In the genomic region with DNA sequence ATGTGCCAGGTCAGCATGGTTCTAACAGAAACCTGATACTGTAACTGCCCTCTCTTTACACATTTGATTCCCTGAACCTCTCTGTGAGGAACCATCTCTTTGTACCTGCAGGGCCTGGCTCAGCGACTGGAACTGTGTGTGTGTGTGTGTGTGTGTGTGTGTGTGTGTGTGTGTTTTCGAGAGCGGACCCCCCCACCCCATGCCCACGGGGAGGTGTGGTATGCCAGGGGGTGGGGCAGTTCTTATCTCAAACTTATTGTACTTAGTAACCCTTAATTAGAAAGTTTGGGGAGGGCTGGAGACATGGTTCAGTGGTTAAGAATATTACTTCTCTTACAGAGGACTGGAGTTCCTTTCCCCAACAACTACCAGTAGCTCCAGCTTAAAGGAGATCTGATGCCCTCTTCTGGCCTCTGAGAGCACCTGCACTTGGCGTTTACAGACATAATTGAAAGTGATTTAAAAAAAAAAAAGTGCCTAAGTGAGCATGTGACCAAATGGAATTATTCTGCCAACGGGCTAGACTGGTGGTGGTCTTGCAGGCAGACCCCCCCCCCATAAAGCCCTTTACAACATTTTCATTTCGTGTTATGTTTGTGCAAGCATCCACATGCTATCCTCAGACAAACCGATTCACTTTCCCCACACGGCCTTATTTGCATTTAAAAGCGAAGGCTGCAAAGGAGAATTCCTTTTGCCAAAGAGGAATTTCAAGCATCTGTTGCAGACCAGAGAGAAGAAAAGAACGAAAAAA, we compare ENCODE assay signal across 8 mouse cellular contexts.
DNase-seq lines count a peak whose midpoint lies in the region; ATAC-seq lines count a peak whose summit lies in the region.

No protein-coding gene starts in this region.

- peak overlapping the region; percentile 65 for H3K4me2 ChIP-seq in heart, embryonic 13.5 days
- H3K4me2 ChIP-seq in kidney, embryonic 15.5 days: peak overlapping the region; percentile 57
- peak overlapping the region; percentile 47 for H3K4me2 ChIP-seq in limb, embryonic 15.5 days
- peak overlapping the region; percentile 50 for H3K4me2 ChIP-seq in midbrain, embryonic 16.5 days (ENCODE audit: low read length)

- no peak for ATAC-seq in heart, embryonic 13.5 days (ENCODE audit: extremely low read depth, insufficient number of reproducible peaks, low FRiP score, low TSS enrichment)
- ATAC-seq in kidney, embryonic 15.5 days (replicated peaks; ENCODE audit: low FRiP score): peak; percentile 80
- 0 out of 2 replicates have a peak, but pooled peaks have one; percentile 21 for ATAC-seq in limb, embryonic 15.5 days (ENCODE audit: insufficient number of reproducible peaks, low FRiP score, low TSS enrichment, low read depth)
- ATAC-seq in midbrain, embryonic 16.5 days: peak; percentile 70

- DNase-seq in B cell, adult 2 months: peak; percentile 45 to 53
- DNase-seq in T-cell, adult 2 months (ENCODE audit: low spot score): peak; percentile 15
- peak; percentile 54 for DNase-seq in embryo, embryonic 11.5 days (ENCODE audit: low read depth, low spot score)
- peak; percentile 43 for DNase-seq in testis, postnatal 10 days (ENCODE audit: low spot score)

- H3K4me1 ChIP-seq in heart, embryonic 13.5 days: peaks cover 12% of the 10 kb centered on the region
- H3K4me1 ChIP-seq in kidney, embryonic 15.5 days: no peaks in the 10 kb centered on the region
- 0 out of 2 replicates have a peak, but pooled peaks cover 2% of the 10 kb centered on the region for H3K4me1 ChIP-seq in limb, embryonic 15.5 days
- peaks cover 8% of the 10 kb centered on the region; the same call in 1 of the 2 replicates for H3K4me1 ChIP-seq in midbrain, embryonic 16.5 days (ENCODE audit: control insufficient read depth, insufficient read depth, low read length)

- peak overlapping the region; percentile 89 for H3K27ac ChIP-seq in heart, embryonic 13.5 days (replicated peaks)
- H3K27ac ChIP-seq in kidney, embryonic 15.5 days: peak overlapping the region; percentile 90
- peak overlapping the region; percentile 85 for H3K27ac ChIP-seq in limb, embryonic 15.5 days
- H3K27ac ChIP-seq in midbrain, embryonic 16.5 days (ENCODE audit: low read length): peak overlapping the region; percentile 95

- H3K9ac ChIP-seq in heart, embryonic 13.5 days: peak overlapping the region; percentile 68
- H3K9ac ChIP-seq in kidney, embryonic 15.5 days: no peak overlapping the region
- H3K9ac ChIP-seq in limb, embryonic 15.5 days: no peak overlapping the region
- no peak overlapping the region; the same call in 1 of the 2 replicates for H3K9ac ChIP-seq in midbrain, embryonic 16.5 days (ENCODE audit: low read depth, low read length)

- 12% methylated on average over 10 of the region's 11 CpGs for WGBS in heart, embryonic 13.5 days
- WGBS in kidney, embryonic 15.5 days: 18% methylated on average over 11 of the region's 11 CpGs
- WGBS in limb, embryonic 15.5 days: 16% methylated on average over 11 of the region's 11 CpGs
- 14% methylated on average over 11 of the region's 11 CpGs for WGBS in midbrain, embryonic 16.5 days

- H3K9me3 ChIP-seq in heart, embryonic 13.5 days: no peaks in the 10 kb centered on the region
- H3K9me3 ChIP-seq in kidney, embryonic 15.5 days (replicated peaks): no peaks in the 10 kb centered on the region
- H3K9me3 ChIP-seq in limb, embryonic 15.5 days: no peaks in the 10 kb centered on the region
- no peaks in the 10 kb centered on the region for H3K9me3 ChIP-seq in midbrain, embryonic 16.5 days (replicated peaks; ENCODE audit: control insufficient read depth, low read length, poor library complexity, severe bottlenecking)

- H3K36me3 ChIP-seq in heart, embryonic 13.5 days: no peaks in the 10 kb centered on the region
- H3K36me3 ChIP-seq in kidney, embryonic 15.5 days: no peaks in the 10 kb centered on the region
- H3K36me3 ChIP-seq in limb, embryonic 15.5 days: no peaks in the 10 kb centered on the region
- no peaks in the 10 kb centered on the region for H3K36me3 ChIP-seq in midbrain, embryonic 16.5 days (ENCODE audit: control insufficient read depth, insufficient read depth, low read length)

- H3K27me3 ChIP-seq in heart, embryonic 13.5 days (replicated peaks): no peaks in the 10 kb centered on the region
- no peaks in the 10 kb centered on the region; the same call in 1 of the 2 replicates for H3K27me3 ChIP-seq in kidney, embryonic 15.5 days
- H3K27me3 ChIP-seq in limb, embryonic 15.5 days: no peaks in the 10 kb centered on the region
- H3K27me3 ChIP-seq in midbrain, embryonic 16.5 days (ENCODE audit: control insufficient read depth, insufficient read depth, low read depth, low read length): no peaks in the 10 kb centered on the region

- peak overlapping the region; percentile 45 for H3K4me3 ChIP-seq in heart, embryonic 13.5 days
- peak overlapping the region; percentile 39 for H3K4me3 ChIP-seq in kidney, embryonic 15.5 days (replicated peaks)
- peak overlapping the region; percentile 32 for H3K4me3 ChIP-seq in limb, embryonic 15.5 days
- H3K4me3 ChIP-seq in midbrain, embryonic 16.5 days (ENCODE audit: low read depth, low read length): peak overlapping the region; percentile 13
